Mouse (Mus musculus) ovary, adult 18-20 months (tissue): ENCODE results near the gene Cul1.

Experiments
- DNase-seq: peaks from one replicate; pipeline ENCODE4 v3.0.0; 2022; ENCODE audit warnings: low spot score, mixed read lengths

The Cul1 gene

DNA sequence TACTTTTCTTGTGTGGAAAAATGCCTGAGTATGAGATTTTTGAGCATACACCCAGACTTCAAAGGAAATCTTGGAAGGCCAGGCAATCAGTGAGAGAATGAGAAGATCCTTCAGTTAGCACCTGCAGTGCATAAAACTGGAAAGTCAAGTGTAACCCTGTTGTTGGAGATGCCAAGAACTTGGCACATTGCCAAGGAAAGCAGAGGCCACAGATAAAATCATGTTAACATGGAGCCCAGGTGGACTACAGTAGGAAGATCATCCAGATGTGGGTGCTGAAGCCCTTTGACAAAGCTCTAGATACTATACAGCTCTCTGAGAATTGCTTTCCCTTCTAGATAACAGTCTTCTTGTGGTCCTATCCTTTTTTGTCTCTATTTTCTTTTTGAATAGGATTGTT, 19.2 kb downstream of the Cul1 start:
- DNase-seq = no peak

- DNase-seq = no peak
Measured at GRCm38 (mm10) chr6:47482027-47482426, 28.8 kb downstream of the Cul1 start.

DNA sequence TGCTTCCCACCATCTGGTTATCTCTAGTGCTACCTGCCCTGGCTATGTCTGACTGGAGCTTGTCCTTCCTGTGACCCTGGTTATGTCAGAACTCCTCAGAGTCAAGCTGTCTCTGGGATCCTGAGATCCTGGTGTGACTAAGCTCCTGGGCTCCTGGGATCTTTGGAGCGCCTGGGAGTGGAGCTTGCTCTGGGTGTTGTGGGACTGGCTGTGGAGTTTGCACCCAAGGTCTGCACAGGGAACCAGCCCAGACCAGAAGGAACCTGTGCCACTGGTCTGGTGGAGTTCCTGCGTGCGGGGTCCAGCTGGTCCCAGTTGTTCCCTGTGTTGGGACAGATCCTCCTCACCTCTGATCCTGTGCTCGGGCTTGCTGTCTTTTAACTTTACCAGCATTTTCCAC, 41.4 kb downstream of the Cul1 start:
- no peak for DNase-seq

DNA sequence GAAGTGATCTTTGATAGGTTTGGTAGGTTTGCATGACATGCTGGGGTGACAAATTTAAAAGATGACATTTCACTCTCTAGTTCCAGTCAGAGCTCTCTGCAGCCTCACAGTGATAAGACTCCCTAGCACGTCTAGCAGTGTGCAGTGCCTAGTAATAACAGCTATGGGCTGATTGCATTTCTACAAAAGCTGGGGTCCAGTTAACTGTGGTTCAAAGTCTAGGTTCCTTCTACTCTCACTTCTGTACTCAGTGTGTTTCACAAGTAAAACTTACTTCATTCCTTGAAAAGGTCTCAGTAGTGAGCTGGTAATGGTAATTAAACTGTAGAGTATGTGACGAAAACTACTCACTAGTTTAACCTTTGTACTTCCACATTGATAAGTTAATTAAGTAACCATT, 66.8 kb downstream of the Cul1 start:
- no peak for DNase-seq

DNA sequence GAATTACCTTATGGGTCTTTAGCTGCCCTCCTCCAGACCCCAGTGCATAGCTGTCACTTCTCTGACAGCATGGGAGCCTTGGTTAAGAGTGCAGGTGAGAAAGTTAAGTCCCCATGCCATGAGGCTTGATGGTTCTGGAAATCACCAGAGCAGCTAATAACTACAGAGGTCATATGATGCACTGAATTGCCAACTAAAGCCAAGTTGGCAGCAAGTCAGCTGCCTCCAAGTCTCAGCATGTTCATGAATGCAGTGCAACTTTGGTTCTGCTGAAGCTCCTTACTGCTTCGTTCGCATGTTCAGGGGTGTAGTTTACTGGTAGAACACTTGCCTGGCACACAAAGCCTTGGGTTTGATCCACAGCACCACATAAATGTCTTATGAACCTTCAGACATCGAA, 69.2 kb downstream of the Cul1 start:
- no peak for DNase-seq

DNA sequence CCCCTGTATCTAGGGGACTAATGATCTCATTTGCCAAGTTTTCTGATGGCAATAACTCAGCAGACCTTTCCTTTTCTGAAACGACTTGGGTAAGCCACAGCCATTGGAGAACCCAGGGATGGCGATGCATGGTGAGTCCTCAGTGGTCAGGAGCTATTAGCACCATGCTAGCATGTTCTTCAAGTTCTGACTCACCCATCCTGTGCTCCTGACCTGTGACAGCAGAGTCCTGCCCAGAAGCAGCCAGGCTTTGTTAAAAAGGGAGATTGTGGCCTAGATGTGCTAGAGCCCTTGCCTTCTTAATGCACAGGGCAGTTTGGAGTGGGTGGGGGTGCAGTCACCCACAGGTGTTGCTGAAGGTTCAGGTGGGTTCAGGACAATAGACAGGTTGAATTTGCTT, 71.8 kb downstream of the Cul1 start:
- no peak for DNase-seq

DNA sequence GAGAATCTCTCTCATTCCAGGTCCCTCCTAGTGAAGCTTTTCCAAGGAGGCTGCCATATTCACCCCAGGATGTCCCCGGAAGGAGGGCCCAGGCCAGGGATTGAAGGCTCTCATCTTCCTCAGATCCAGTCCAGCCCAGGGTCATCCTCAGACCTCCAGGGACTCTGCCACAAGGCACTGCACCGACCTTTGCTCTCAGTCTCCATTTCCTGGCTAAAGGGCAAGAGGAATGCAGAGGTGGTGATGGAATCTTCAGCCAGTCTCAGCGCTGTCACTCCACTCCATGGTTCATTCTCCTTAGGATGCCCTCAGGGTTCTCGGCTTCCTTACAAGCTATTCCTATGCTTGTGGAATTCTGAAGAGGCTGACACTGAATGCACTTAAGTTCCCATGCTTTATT, 73.2 kb downstream of the Cul1 start:
- DNase-seq = no peak

DNA sequence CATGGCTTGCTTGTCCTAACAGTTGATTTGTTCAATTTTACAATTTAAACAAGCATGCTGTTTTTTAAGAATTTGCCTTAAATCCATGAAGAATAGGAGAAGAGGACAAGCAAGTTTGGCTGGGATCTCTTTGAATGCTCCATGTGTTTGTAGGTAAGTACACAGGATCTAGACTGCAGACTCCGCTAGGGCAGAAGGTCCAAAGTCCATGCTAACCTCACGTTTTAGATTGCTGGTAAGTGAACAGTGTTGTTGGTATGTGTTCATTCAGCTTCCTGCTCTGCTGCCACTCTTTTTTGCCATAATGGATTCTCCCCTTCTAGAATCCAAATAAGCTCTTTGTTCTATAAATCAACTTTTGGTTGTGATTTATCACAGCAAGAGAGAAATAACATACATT, 73.9 kb downstream of the Cul1 start:
- DNase-seq = no peak

DNA sequence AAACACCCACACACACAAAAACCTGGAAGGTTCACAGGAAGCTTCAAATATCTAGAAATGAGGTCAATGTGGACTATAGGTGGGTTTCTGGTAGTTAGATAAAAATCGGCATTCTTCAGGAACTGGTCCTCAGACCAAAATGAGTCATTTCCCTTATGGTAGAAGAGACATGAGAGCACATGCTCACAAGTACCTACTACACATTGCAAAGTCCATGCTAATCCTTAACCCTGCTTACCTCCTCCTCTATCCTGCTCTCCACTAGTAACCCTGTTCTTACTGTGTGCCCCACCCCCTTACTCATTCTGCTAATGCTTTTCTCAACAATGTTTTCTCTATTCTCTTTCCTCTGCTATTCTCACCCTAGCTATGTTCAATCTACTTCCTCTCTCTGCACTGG, 74.5 kb downstream of the Cul1 start:
- DNase-seq = no peak

- no peak for DNase-seq
Measured at GRCm38 (mm10) chr6:47532547-47532946, 79.3 kb downstream of the Cul1 start.

- no peak for DNase-seq
Measured at GRCm38 (mm10) chr6:47535333-47535732, 82.1 kb downstream of the Cul1 start.

DNA sequence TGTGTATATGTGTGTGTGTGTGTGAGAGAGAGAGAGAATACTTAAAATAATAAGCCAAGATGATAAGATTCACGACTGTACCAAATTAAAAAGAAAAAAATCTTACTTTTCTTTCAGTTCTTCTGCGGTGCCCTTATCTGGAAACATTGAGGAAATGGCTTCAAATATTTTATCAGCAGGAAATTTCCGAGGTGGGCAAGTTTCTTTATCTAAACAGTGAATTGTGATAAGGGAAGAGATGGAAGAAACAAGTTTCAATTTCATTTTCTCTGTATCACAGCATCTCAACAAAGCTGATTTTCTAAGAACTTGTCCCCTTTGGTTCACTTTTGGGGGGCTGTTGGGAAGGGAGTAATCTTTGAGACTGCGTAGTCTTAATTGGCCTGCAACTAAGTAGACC, 99.1 kb downstream of the Cul1 start:
- no peak for DNase-seq

DNA sequence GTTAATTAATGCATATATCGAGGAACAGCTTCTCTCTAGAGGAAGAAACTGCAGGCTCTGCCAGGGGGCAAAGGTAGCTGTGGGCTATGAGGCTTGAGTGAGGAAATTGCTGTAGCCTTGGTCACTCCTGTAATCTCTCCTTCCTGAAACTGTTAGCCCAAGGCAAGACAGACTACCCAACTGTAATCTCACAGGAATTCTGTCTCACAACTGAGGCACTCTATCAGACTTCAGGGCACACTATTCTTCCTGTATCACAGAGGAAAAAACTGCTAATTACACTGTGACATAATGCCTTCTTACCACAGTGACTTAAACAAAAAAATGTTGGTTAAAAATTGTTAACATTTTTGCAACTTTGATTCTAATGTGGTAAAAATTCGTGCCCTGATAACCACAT, 106.1 kb downstream of the Cul1 start:
- DNase-seq = no peak

GRCm38 (mm10) chr6:47560407-47560806, 107.2 kb downstream of the Cul1 start:
- DNase-seq = no peak

DNA sequence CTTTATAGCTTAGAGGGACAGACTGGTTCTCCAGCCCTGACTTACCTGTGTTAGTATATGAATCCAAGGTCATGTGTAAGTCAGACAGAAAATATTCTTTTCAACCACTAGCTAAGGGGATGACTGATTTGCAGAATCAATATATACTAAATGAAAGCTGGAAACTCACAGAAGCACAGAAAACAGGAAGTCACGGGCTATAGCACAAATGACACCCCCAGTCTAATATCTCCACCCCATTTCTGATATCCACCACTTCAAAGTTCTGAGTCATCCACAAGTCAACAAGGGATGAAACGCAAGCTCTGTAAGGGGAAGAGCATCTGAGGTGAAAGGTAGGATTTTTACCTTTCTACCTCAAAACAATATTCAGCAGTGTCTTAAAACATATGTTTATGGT, 107.6 kb downstream of the Cul1 start:
- no peak for DNase-seq

GRCm38 (mm10) chr6:47561426-47561825, 108.2 kb downstream of the Cul1 start:
- DNase-seq = no peak

GRCm38 (mm10) chr6:47565326-47566035, 112.3 kb downstream of the Cul1 start:
- DNase-seq = no peak

DNA sequence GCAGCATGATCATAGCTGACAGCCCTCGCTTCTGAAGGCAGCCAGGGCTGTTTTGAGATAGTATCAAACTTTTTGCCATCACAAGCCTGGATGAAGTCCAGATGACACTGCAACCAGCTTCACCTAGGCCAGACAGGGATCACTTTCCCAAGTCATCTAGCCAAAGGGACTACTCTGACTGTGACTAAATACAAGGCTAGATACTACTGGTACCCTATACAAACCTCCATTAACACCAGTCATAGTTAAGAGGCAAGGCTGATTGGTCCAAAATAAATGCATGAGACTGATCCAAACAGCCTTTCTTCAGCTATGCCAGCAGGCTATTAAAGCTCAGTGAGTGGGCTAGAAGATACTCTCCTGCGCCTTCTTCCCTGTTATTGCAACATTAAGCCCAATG, 119.7 kb downstream of the Cul1 start:
- no peak for DNase-seq
